Mouse (Mus musculus) cerebellum, postnatal 36 days (tissue): Measurements from ENCODE around the gene Tas2r144.

Experiments used
- DNase-seq, 2 experiments: peaks; one replicate each; pipeline ENCODE4 v3.0.0; 2021 to 2022; ENCODE audit warnings: mixed read lengths in 2 of 2

Tas2r144 gene

DNA sequence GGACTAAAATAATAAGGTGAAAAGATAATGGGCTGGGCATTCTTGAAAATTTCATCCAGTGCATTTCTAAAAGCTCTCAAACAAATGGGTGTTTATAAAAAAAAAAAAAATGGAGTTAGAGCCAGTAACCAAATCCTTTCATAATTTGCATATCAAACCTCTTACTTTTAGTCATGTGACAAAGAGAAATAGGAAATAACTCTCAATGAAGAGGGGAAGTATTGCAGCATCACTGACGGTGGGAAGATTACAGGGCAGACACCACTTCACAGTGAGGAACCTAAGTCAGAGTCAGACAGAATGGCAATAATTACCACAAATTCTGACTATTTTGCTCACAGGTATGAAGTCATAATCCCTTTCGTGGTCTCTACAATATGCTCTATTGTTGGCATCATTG, at the start of gene Tas2r144:
TSS of gene Tas2r144 (plus strand) at position 301 of the 400 bp plus-strand sequence.
- no peak for DNase-seq

DNA sequence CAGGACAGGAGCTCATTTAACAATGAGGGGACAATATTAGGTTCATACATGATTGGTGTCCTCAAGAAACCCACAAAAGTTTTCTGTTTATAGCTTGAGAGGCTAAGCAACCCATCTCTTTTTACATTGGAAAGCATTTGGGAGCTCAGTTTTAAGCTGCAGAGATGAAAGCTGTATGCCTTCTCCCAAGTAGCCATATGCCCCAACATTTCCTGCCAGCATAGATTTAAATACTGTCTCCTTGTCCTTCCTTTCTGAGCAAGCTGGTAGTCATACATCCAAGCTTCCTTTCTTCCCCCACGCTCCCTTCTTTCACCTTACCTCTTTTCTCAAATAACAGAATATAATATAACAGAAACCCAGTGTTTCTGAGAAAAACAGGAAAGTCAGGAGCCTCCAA, 32.7 kb upstream of the Tas2r144 start:
- no peak for DNase-seq

DNA sequence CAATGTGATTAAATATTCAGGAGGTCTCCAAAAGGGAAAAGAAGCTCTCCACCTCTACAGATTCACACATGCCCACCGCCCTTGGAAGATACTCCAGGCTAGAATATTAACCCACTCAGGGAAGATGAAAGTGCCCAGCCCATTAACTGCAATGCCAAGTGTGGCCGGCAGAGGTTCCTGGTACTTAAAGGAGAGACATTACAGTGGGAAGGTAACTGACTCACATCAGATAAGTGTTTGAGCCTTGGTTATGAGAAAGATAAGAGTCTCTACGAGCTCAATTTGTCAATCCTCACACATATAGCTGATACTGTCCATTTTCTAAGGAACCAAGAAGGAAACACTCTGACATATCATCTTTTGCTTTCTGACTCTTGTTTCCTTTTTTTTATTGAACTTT, 28.9 kb upstream of the Tas2r144 start:
- no peak for DNase-seq

DNA sequence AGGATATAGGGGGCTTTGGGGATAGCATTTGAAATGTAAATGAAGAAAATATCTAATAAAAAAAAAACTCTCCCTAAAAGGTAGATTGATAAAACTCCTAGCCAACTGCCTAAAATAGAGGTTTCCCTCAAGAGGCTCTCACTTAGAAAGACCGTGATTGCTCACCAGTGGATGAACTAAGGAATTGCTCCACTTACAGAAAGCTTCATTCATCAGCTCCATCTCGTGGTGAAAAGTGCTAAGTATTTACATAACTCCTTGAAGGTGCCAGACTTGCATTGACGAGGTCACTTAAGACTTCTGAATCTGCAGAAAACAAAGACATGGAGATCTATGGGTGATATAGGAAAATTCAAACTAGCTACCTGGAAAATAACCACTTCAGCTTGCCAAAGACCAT, 17.4 kb upstream of the Tas2r144 start:
- DNase-seq = no peak

DNA sequence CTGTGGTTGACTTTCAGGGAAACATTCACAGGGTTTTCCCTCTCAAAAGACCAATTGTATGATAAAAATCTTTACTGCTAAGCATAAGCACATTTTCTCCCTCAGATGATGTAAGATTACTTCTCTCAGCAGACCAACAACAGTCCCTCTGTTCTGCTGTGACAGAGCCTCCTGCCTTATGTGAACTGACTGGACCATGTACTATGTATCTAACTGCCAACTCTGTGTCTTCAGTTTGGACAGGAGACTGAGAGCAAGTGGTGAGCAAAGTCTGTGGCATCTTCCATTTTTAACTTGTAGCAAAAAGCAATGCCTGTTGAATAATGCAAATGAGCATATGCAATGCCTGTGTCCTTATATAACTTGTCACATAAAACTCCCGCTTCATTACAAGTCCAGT, 15.6 kb upstream of the Tas2r144 start:
- DNase-seq = no peak

DNA sequence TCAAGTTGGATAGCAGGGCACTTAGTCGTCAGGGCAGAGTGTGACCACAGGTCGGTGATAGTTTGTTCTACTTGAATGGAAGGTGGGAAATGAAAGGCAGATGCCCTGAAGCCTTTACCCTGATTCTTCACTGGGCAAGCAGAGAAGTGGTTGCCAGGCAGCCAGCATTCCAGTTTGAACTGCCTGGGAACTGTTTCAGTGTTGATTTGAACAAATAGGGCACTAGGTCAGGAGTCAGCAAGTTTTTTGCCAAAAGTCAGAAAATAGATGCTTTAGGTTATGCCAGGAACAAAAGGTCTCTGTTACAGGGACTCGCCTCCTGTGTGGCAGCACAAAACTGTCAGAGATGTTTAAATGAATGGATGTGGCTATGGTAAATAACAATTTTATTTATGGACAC, 7.2 kb downstream of the Tas2r144 start:
- DNase-seq = peak; percentile 4 to 6

DNA sequence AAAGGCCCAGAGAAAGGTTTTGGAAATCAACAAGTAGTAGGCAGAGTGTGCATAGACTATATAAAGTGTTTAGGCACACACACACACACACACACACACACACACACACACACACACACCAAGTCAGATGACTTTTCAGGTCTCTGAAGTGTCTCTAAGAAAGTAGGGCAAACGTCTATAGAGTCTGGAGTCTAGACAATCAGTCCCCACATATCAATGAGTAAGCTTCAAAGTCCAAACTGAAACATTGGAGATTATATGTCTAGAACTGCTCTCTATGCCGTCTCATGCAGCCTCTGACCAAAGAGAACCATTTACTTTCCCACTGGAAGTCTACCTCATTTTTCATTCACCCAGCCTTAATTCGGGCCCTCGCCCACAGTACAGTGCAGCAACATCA, 9.9 kb downstream of the Tas2r144 start:
- no peak for DNase-seq

DNA sequence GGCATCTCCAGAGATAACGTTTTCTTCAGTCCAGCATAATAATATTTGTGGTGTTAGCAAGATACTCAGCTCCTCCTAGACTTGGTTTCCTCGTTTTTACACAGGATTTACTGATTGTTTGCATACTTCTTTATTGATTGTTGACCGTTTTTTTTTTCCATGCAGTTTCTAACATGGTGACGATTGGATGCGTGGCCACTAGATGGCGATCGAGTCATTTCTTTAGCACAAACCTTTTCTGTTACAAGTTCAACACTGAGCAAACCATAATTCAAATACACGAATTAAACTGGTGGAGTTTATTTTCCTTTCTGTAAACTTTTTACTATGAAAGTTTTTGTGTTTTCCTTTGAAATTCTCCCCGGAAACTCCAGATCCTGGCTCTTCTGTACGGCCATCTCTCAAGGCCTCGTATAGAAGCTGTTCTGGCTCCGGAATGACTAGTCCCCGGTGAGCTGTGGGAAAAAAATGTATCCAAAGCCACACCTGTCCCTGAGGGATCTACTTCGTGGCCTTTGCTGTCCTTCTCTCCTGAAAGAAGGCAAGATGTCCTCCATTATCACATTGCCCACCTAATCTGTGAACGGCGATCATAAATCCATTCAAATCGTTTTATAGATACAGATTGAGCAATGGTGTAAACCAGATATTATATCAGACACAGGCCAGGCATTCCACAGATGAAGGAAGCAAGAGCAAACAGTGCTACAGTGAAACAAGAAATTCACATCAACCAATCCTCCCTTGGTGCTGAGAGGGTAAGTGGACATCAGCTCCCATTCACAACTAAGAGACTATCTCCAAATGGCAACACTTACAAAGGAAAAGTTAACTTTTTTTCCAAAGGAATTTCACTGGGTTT, 12.3 kb downstream of the Tas2r144 start:
- DNase-seq = peak; percentile 65 to 77

DNA sequence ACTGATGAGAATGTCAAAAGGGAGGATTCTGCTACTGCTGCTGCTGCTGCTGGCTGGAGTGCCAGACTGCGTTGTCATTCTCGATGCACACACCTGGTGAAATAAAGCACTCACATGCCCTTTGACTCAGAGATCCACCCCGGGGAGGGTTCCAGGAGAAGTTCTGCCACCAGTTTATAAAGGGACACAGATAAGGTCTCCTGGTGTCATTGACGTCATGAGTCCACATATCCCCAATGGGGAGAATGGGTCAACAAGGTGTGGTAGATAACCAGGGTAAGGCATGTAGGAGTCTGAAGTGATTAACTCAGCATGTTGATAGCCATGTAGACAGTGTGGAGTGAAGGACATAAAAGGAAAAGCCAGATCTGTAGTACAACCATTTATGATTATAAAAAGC, 14.5 kb downstream of the Tas2r144 start:
- no peak for DNase-seq

DNA sequence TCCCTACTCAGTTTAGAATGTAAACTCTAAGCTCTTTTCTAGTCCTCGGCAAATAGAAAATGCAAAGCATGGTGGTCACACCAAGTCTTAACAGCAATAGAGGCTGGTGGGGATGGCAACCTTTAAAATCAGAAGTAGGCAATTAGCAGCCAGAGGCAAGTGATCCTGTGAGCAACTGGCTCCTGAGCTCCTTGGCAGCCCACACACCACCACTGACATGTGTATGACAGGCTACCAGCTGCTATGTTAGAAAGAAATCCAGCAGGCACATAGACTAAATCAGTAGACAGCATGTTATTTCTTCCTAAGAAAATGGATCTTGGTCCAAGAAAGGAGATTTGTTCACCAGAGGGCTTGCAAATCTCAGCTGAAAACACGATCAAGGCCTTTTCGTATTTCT, 16.1 kb downstream of the Tas2r144 start:
- no peak for DNase-seq

DNA sequence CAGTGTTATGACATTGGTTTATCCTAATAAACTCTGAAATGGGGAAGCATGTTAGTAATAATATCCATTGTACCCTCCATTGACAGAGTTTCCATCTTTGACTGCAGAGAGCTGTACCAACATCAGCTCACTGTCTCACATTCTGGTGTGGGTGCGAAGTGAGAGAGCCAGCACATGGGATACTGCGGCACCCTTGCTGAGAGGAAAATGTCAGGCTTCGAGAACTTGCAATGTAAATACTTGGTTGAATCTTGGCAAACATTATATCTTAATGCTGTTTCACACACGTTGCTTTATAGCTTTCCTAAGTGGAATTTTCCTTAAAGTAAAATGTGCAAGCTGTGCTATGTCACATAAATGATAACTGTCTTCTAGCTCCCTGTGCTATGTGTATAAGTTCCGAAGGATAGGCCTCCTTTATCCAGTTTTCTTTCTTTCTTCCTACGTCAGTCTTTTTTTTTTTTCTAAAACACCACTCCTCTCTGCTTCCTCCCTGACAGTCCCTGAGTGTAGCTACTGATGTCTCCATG, 22.2 kb downstream of the Tas2r144 start:
- no peak for DNase-seq

DNA sequence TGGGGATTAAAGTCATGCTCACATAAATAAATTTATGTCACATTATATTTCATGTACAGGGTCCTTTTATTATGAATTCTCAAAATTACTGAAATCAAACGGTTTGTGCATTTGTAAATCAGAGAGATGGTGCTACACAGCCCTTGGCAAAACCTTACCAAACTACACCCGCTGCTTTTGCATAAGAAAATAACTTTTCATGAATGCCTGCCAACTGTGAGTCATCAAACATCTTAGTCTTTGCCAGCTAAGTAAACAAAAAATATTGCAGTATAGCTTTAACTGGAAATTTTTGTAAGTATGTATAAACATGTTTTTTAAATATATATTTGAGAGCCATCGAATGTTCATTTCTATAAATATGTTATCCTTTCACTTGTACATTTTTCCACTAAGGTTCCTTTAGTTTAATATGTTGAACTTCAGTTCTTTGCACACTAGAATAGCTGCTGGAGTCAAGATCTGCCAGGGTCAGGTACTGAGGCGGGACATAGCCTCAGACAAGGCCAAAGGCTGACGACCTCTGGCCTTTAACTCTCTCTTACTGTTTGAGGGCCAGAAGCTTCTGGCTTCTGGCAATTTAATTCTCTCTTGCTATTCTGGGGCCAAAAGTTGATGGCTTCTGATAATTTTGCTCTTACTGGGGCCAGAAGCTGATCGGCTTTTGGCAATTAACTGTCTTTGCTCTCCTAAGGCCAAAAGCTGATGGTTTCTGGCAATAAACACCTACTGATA, 26.4 kb downstream of the Tas2r144 start:
- no peak for DNase-seq

DNA sequence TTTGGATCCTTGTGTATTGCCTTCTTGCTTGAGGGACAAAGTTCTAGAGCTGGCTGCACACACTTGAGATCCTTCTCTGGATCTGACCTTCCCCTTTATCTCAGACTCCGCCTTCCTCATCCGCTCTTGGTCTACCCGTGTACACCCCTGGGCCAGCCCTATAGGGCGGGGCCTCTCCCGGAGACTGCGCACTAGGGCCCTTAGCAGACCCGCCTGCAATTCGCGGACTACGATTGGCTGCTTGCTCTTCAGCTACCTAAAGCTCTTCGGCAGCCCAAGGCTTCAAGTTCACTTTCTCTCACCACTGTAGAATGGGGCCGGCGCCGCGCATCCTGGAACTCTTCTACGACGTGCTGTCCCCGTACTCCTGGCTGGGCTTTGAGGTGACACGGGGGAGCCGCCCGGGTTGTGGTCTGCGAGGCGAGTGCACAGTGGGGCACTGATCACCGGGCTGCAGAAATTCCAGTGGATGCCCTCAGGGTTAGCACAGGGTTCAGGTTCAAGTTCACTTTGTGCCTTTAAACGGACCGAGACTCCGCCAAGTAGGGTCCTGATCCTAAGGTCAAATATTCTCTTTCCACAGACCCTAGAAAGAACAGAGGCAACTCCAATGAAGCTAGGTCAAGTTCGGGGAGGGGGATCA, 30.7 kb downstream of the Tas2r144 start, which contains the start of gene Gstk1:
TSS of gene Gstk1 (plus strand) at position 225 of the 643 bp plus-strand sequence.
- DNase-seq = peak; percentile 65 to 72

DNA sequence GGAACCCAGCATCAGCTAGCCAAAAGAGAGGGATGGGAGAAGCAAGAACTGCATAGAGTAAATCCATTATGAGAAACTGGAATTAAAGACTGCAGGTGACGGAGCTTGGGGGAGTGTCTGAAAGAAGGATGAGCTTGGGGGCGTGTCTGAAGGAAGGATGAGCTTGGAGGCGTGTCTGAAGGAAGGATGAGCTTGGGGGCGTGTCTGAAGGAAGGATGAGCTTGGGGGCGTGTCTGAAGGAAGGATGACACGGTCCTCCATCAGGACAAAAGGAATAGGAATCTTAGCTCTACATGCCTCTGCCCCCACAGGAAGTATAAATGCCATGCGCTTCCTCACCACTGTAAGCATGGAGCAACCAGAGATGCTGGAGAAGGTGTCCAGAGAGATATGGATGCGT, 32.0 kb downstream of the Tas2r144 start:
- no peak for DNase-seq

DNA sequence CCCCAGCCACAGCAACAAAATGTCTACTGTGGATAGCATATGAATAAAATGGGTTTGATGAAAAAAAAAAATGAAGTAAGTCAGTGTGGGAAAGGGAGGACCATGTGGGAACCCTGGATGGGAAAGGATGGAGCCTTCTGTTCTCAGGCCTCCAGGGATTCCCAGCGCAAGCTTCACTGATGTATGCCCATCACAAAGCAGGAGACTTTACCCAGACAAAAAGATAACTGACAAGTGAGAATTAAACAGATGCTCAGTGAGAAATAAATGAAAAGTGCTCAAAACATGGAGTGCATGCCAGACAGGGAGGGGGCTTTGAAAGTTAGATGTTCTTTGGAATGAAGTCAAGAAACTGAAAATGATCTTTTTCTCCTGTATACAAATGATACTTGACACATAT, 32.9 kb downstream of the Tas2r144 start:
- DNase-seq = no peak

DNA sequence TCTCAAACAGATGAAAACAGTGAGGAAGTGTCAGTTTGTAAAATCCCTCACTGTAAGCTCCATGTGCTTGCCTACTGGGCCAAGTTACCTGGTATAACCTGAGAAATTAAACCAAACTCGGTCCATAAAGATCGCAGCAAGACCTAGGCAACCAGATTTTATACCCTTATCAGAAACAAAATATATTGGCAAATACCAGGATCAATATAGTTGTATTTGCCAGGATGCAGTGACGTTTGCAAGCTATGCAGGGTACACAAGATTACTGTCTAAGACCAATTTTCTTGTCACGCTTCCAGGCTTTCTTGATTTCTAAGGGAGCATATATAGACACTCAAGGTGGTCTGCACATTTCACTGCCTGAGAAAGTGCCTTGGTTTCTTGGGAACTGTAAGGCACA, 36.7 kb downstream of the Tas2r144 start:
- DNase-seq = no peak

DNA sequence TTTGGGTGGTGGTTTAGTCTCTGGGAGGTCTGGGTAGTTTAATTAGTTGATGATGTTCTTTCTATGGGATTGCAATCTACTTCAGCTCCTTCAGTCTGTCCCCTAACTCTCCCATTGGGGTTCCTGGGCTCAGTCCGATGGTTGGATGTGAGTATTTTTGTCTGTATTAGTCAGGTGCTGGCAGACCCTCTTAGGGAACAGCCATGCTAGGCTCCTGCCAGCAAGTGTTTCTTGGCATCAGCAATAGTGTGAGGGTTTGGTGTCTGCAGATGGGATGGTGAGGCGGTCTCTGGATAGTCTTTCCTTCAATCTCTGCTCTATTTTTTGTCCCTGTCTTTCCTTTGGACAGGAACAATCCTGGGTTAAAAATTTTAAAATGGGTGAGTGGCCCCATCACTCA, 38.0 kb downstream of the Tas2r144 start:
- no peak for DNase-seq

DNA sequence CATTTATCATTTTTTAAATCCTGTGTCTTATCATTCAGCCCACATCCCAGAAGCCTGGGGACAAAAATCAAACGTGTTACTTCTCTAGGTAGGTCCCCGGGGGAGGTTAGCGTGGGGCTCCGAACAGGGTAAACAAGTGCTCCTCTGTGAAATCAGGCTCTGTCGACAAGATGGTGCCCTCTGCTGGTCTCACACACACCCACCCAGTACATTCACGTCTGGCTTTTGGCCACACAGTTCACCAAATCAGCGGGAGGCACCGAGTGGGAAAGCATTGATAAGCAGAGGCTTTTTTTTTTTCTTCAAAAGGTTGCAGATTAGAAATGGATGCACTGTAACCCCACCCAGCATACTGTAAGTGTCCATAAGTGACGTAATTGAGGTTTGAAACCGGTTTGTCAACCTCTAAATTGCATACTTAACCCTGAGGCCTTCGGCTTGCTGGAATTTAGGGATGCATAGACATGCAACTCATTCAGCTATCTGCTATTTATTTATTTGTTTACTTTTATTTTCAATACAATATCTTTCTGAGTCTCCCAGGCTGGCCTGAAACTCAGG, 42.3 kb downstream of the Tas2r144 start:
- peak; percentile 29 to 35 for DNase-seq

DNA sequence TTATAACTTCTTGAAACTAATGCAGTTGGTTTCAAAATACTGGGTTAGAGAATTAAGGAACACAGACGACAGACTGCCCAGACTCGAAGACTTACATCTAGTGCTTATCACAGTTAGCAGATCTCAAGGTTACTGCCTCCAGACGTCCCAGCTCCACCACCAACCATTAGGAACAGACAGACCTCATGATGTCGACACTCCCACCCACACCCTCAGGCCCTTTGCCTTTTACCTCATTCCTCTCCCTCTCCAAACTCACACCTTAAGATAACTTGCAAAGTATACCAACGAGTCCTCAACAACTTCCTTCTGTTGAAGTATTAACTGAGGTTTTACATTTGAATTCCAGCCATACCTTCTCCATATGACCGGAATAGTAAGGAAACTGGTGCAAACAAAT, 45.3 kb downstream of the Tas2r144 start:
- no peak for DNase-seq

DNA sequence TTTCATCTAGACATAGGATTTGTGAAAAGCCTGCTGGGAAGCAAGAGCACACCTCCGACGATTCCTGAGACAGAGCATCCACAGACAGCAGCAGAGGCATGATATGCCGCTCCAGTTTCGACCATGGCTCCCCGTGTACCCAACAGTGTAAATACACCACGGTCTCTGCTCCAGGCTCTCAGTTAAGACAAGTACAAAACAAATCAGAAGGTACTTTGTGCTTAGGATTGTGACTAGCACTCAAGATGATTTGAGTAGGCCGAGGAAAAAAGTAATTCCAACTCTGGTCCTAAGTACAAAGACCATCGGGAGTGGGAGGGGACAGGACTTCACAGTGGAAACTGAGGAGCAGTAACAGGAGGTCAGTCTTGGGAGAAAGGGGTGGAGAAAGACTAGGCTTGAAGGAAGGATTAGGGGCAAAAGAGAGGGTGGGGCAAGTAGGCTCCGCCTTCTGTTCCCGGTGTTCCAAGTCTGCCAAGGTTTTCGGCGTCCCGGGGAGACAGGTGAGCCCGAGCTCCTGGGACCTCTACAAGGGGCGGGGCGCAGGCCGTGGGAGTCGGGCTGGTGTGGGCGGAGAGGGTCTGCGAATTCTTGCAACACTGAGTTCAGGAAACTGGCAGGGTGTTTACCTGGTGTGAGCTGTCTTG, 46.5 kb downstream of the Tas2r144 start, which contains the start of gene Tmem139:
TSS of gene Tmem139 (plus strand) at position 447 of the 647 bp plus-strand sequence.
- DNase-seq = no peak

DNA sequence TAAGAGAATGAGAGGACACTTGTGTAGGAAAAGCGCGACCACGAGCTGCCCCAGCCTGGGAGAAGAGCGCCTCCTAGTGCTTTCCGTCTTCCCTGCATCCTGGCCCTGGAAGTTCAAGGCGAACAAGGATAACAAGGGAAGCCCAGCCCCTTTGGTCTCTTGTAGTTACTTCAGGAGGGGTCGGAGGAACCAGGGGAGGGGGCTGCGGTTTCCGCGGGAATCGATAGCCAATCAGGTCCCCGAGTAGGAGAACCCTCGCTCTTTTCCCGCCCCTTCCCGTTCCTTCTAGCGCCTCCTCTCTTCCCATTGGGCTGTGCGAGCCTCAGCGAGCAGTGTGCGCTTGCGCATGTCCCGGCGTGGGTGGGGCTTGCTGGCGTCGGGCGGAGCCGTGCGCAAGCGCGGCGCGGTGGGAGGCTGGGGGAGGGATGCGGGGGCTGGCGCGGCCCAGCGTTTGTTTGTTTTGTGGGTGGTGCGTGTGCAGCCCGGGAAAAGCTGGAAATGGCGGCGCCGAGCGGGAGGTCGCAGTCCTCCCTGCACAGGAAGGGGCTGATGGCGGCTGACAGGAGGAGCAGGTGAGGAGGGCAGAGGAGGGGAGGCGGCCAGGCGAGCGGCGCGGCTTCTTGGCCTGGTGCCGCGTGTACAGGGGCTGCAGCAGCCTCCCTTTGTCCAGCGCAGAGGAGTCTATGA, 49.6 kb downstream of the Tas2r144 start, which contains the start of gene Casp2:
TSS of gene Casp2 (plus strand) at position 360 of the 687 bp plus-strand sequence.
- DNase-seq = peak; percentile 97 to 98
